Mouse (Mus musculus): ENCODE measurements around the gene Slc23a4. TPM values are rescaled to one million over a fixed set of nuclear protein-coding genes. Genes with fewer than 3 reads are reported as not detected.
A peak's percentile ranks its signal among the peaks of the same experiment; 100 is the strongest.

Slc23a4 gene
- polyA plus RNA-seq, 1 experiment from 2014 or later, result 0.53 TPM

GRCm38 (mm10) chr6:34913341-34914040 is 74.7 kb downstream of the Slc23a4 start:
- Histone ChIP-seq H3K4me3 (ENCODE audit: low read depth, low read length) (no peak overlapping the region), H3K36me3 (ENCODE audit: control insufficient read depth, insufficient read depth, low read length) (no peaks in the 10 kb centered on the region; the same call in 1 of the 2 replicates), H3K4me2 (ENCODE audit: low read depth, low read length) (no peak overlapping the region), H3K27ac (replicated peaks; ENCODE audit: low read depth, low read length) (no peak overlapping the region), H3K9ac (ENCODE audit: low read depth, low read length) (no peak overlapping the region), H3K27me3 (replicated peaks; ENCODE audit: control insufficient read depth, insufficient read depth, low read length) (no peaks in the 10 kb centered on the region), H3K9me3 (ENCODE audit: control insufficient read depth, low read length) (no peaks in the 10 kb centered on the region), H3K4me1 (ENCODE audit: control insufficient read depth, insufficient read depth, low read length) (peaks cover 6% of the 10 kb centered on the region; the same call in 1 of the 2 replicates)
- 79% methylated on average over 13 of the region's 13 CpGs for WGBS
- ATAC-seq (ENCODE audit: low read depth) (no peak), DNase-seq (ENCODE audit: low spot score) (no peak)

- Histone ChIP-seq H3K9me3 (ENCODE audit: control insufficient read depth, low read length) (no peaks in the 10 kb centered on the region), H3K4me2 (ENCODE audit: low read depth, low read length) (peak within 1 kb of the TSS; percentile 56), H3K4me1 (ENCODE audit: control insufficient read depth, insufficient read depth, low read length) (peaks cover 6% of the 10 kb centered on the region; the same call in 1 of the 2 replicates), H3K27me3 (replicated peaks; ENCODE audit: control insufficient read depth, insufficient read depth, low read length) (no peaks in the 10 kb centered on the region), H3K27ac (replicated peaks; ENCODE audit: low read depth, low read length) (peak within 1 kb of the TSS; percentile 80), H3K4me3 (ENCODE audit: low read depth, low read length) (peak within 1 kb of the TSS; percentile 68), H3K36me3 (ENCODE audit: control insufficient read depth, insufficient read depth, low read length) (peaks cover 26% of the 10 kb centered on the region; the same call in 1 of the 2 replicates), H3K9ac (ENCODE audit: low read depth, low read length) (peak within 1 kb of the TSS; percentile 71)
- WGBS, result 0% methylated on average over 23 of the region's 64 CpGs
- ATAC-seq (ENCODE audit: low read depth) (peak; percentile 94), DNase-seq (ENCODE audit: low spot score) (peak; percentile 94)
Observed at GRCm38 (mm10) chr6:34910371-34911219, 77.6 kb downstream of the Slc23a4 start, which contains the start of gene Wdr91. TSS of gene Wdr91 (minus strand) at chr6:34910876.

- 42% methylated on average over 8 of the region's 8 CpGs for WGBS
- ATAC-seq (ENCODE audit: low read depth) (no peak), DNase-seq (ENCODE audit: low spot score) (no peak)
- peaks cover 6% of the 10 kb centered on the region; the same call in 1 of the 2 replicates for H3K4me1 ChIP-seq (ENCODE audit: control insufficient read depth, insufficient read depth, low read length)
- no peaks in the 10 kb centered on the region for H3K9me3 ChIP-seq (ENCODE audit: control insufficient read depth, low read length)
- no peaks in the 10 kb centered on the region for H3K27me3 ChIP-seq (replicated peaks; ENCODE audit: control insufficient read depth, insufficient read depth, low read length)
- H3K4me2 ChIP-seq (ENCODE audit: low read depth, low read length), result peak overlapping the region; percentile 56
- peak overlapping the region; percentile 71 for H3K9ac ChIP-seq (ENCODE audit: low read depth, low read length)
- H3K36me3 ChIP-seq (ENCODE audit: control insufficient read depth, insufficient read depth, low read length), result peaks cover 33% of the 10 kb centered on the region
- 0 out of 2 replicates have a peak overlapping the region, but pooled peaks have one; percentile 80 for H3K27ac ChIP-seq (replicated peaks; ENCODE audit: low read depth, low read length)
- peak overlapping the region; percentile 68 for H3K4me3 ChIP-seq (ENCODE audit: low read depth, low read length)
Observed at GRCm38 (mm10) chr6:34909631-34910345, 78.4 kb downstream of the Slc23a4 start.

- no peak overlapping the region for H3K4me3 ChIP-seq (ENCODE audit: low read depth, low read length)
- no peaks in the 10 kb centered on the region for H3K27me3 ChIP-seq (replicated peaks; ENCODE audit: control insufficient read depth, insufficient read depth, low read length)
- no peak overlapping the region for H3K4me2 ChIP-seq (ENCODE audit: low read depth, low read length)
- H3K4me1 ChIP-seq (ENCODE audit: control insufficient read depth, insufficient read depth, low read length), result peaks cover 6% of the 10 kb centered on the region; the same call in 1 of the 2 replicates
- WGBS, result 75% methylated on average over 18 of the region's 18 CpGs
- DNase-seq (ENCODE audit: low spot score) (no peak), ATAC-seq (ENCODE audit: low read depth) (no peak)
- no peak overlapping the region for H3K9ac ChIP-seq (ENCODE audit: low read depth, low read length)
- no peak overlapping the region for H3K27ac ChIP-seq (replicated peaks; ENCODE audit: low read depth, low read length)
- no peaks in the 10 kb centered on the region for H3K9me3 ChIP-seq (ENCODE audit: control insufficient read depth, low read length)
- H3K36me3 ChIP-seq (ENCODE audit: control insufficient read depth, insufficient read depth, low read length), result peaks cover 49% of the 10 kb centered on the region
Observed at GRCm38 (mm10) chr6:34907696-34908260, 80.4 kb downstream of the Slc23a4 start.

GRCm38 (mm10) chr6:34907121-34907614 is 81.0 kb downstream of the Slc23a4 start:
- peaks cover 54% of the 10 kb centered on the region for H3K36me3 ChIP-seq (ENCODE audit: control insufficient read depth, insufficient read depth, low read length)
- no peak overlapping the region for H3K27ac ChIP-seq (replicated peaks; ENCODE audit: low read depth, low read length)
- no peak for DNase-seq (ENCODE audit: low spot score)
- H3K9me3 ChIP-seq (ENCODE audit: control insufficient read depth, low read length), result no peaks in the 10 kb centered on the region
- peaks cover 6% of the 10 kb centered on the region; the same call in 1 of the 2 replicates for H3K4me1 ChIP-seq (ENCODE audit: control insufficient read depth, insufficient read depth, low read length)
- WGBS, result 44% methylated on average over 2 of the region's 2 CpGs
- no peak overlapping the region for H3K4me3 ChIP-seq (ENCODE audit: low read depth, low read length)
- no peak overlapping the region for H3K9ac ChIP-seq (ENCODE audit: low read depth, low read length)
- ATAC-seq (ENCODE audit: low read depth), result no peak
- no peaks in the 10 kb centered on the region for H3K27me3 ChIP-seq (replicated peaks; ENCODE audit: control insufficient read depth, insufficient read depth, low read length)
- H3K4me2 ChIP-seq (ENCODE audit: low read depth, low read length), result no peak overlapping the region

GRCm38 (mm10) chr6:34906661-34907060 is 81.5 kb downstream of the Slc23a4 start:
- 86% methylated on average over 4 of the region's 4 CpGs for WGBS
- Histone ChIP-seq H3K4me3 (ENCODE audit: low read depth, low read length) (no peak overlapping the region), H3K9ac (ENCODE audit: low read depth, low read length) (no peak overlapping the region), H3K4me1 (ENCODE audit: control insufficient read depth, insufficient read depth, low read length) (peaks cover 6% of the 10 kb centered on the region; the same call in 1 of the 2 replicates), H3K9me3 (ENCODE audit: control insufficient read depth, low read length) (no peaks in the 10 kb centered on the region), H3K27me3 (replicated peaks; ENCODE audit: control insufficient read depth, insufficient read depth, low read length) (no peaks in the 10 kb centered on the region), H3K36me3 (ENCODE audit: control insufficient read depth, insufficient read depth, low read length) (peaks cover 59% of the 10 kb centered on the region), H3K27ac (replicated peaks; ENCODE audit: low read depth, low read length) (no peak overlapping the region), H3K4me2 (ENCODE audit: low read depth, low read length) (no peak overlapping the region)
- no peak for DNase-seq (ENCODE audit: low spot score)
- ATAC-seq (ENCODE audit: low read depth), result no peak

- ATAC-seq (ENCODE audit: low read depth) (no peak), DNase-seq (ENCODE audit: low spot score) (no peak)
- Histone ChIP-seq H3K4me3 (ENCODE audit: low read depth, low read length) (no peak overlapping the region), H3K4me1 (ENCODE audit: control insufficient read depth, insufficient read depth, low read length) (peaks cover 6% of the 10 kb centered on the region; the same call in 1 of the 2 replicates), H3K27me3 (replicated peaks; ENCODE audit: control insufficient read depth, insufficient read depth, low read length) (no peaks in the 10 kb centered on the region), H3K4me2 (ENCODE audit: low read depth, low read length) (no peak overlapping the region), H3K27ac (replicated peaks; ENCODE audit: low read depth, low read length) (no peak overlapping the region), H3K9me3 (ENCODE audit: control insufficient read depth, low read length) (no peaks in the 10 kb centered on the region), H3K36me3 (ENCODE audit: control insufficient read depth, insufficient read depth, low read length) (peaks cover 63% of the 10 kb centered on the region), H3K9ac (ENCODE audit: low read depth, low read length) (no peak overlapping the region)
- 65% methylated on average over 2 of the region's 2 CpGs for WGBS
Observed at GRCm38 (mm10) chr6:34906125-34906524, 82.1 kb downstream of the Slc23a4 start.

- peaks cover 71% of the 10 kb centered on the region for H3K36me3 ChIP-seq (ENCODE audit: control insufficient read depth, insufficient read depth, low read length)
- H3K4me3 ChIP-seq (ENCODE audit: low read depth, low read length), result no peak overlapping the region
- H3K27ac ChIP-seq (replicated peaks; ENCODE audit: low read depth, low read length), result no peak overlapping the region
- no peak for DNase-seq (ENCODE audit: low spot score)
- H3K27me3 ChIP-seq (replicated peaks; ENCODE audit: control insufficient read depth, insufficient read depth, low read length), result no peaks in the 10 kb centered on the region
- no peak overlapping the region; the same call in 1 of the 2 replicates for H3K9ac ChIP-seq (ENCODE audit: low read depth, low read length)
- ATAC-seq (ENCODE audit: low read depth), result no peak
- no peaks in the 10 kb centered on the region for H3K4me1 ChIP-seq (ENCODE audit: control insufficient read depth, insufficient read depth, low read length)
- no peaks in the 10 kb centered on the region for H3K9me3 ChIP-seq (ENCODE audit: control insufficient read depth, low read length)
- WGBS, result 89% methylated on average over 6 of the region's 6 CpGs
- H3K4me2 ChIP-seq (ENCODE audit: low read depth, low read length), result no peak overlapping the region
Observed at GRCm38 (mm10) chr6:34904361-34904760, 83.8 kb downstream of the Slc23a4 start.

All from embryonic facial prominence, embryonic 14.5 days (tissue).